Mouse (Mus musculus) activated CD4-positive, CD25-positive, alpha-beta regulatory T cell, adult 4 months (primary cell): ENCODE measurements around the gene Nudt16l1. TPM values are rescaled to one million over a fixed set of nuclear protein-coding genes. Genes with fewer than 3 reads are reported as not detected.
A peak's percentile ranks its signal among the peaks of the same experiment; 100 is the strongest.

Source experiments
- ATAC-seq: one replicate; pipeline ENCODE4 v1.8.0; 2017
- polyA plus RNA-seq, 2 experiments: library from polyadenylated mRNA; unstranded; fragments of 100-300 nt; shearing (Covaris generic); gene quantifications; one replicate each; pipeline ENCODE4 v1.2.1; 2017

Nudt16l1 gene
- polyA plus RNA-seq, 2 experiments from 2014 or later: 86.6 to 90.3 TPM

DNA sequence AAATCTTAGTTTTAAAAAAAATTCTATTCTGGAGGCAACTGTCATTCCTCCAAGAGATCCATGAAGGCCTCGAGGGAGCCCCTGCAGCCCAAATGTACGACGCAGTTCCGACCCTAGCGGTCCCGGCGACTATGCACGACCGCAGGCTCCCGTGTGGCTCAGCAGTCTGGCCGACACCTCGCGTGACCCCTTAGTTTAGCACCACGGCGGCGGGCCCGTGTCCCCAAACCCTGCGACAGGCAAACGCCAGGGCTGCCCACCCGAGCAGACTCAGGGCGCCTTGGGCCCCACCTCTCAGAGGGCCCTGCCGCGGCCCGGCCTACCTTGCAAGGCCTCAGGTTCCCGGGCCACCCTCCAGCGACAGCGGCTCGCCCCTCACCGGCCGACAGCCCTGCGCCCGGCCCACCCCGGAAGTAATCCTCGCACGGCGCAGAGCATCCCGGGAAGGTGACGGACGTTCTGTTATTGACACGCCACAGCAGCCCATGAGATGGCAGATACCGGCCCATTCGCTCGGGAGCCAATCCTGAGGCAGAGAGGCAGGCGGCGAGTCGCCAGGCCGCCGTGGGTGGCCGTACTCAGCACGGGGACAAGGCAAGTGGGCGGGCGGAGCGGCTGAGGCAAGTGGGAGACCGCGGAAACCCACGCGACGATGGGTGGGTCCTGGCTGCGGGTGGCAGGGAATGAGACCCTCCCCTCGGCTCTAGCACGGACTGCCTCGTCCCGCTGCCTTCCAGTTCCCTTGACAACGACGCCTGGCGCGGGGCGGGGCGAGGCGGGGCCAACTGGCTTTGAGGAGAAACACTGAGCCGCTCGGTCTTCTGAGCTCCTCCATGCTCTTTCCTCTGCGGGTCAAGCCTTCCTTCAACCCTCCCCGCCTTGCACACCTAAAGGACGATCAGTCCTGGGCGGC, 25.5 kb downstream of the Nudt16l1 start, which contains the start of gene Anks3:
TSS of gene Anks3 (minus strand) at position 409 of the 913 bp plus-strand sequence.
- ATAC-seq: peak; percentile 94

DNA sequence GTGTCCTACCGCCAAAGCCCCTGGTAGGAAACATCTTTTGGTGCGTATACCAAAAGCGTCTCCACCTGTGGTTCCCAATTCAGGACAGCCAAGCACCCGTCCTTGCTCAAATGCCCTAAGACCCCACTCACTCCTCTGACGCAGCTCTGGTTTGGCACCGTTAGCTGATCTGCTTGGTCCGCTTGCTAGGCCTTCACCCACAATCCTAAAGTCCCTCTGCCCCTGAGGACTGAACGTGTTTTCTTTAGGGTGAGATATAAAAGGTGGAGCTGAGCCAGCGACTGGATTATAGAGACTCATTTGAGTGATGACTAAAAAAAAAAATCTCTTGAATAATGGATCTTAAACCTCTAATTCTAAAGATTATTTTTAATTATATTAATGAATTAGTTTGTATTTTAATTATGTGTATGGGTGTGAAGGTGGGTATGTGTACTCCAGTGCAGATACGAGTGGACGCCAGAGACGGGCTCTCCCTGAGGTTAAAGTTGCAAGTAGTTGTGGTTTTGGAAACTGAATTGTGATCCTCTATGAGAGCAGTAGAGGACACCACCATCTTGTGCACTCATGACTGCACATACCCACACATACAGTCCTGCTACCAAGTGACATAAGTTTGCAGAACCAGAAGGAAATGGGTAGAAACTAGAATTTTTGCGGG, 26.3 kb downstream of the Nudt16l1 start:
- peak; percentile 8 for ATAC-seq

- ATAC-seq: no peak
Observed at GRCm38 (mm10) chr16:4965392-4966129, 27.0 kb downstream of the Nudt16l1 start.

- no peak for ATAC-seq
Observed at GRCm38 (mm10) chr16:4968426-4968825, 29.9 kb downstream of the Nudt16l1 start.

GRCm38 (mm10) chr16:4969055-4969843, 30.7 kb downstream of the Nudt16l1 start:
- no peak for ATAC-seq

- ATAC-seq: no peak
Observed at GRCm38 (mm10) chr16:4971626-4972025, 33.1 kb downstream of the Nudt16l1 start.

DNA sequence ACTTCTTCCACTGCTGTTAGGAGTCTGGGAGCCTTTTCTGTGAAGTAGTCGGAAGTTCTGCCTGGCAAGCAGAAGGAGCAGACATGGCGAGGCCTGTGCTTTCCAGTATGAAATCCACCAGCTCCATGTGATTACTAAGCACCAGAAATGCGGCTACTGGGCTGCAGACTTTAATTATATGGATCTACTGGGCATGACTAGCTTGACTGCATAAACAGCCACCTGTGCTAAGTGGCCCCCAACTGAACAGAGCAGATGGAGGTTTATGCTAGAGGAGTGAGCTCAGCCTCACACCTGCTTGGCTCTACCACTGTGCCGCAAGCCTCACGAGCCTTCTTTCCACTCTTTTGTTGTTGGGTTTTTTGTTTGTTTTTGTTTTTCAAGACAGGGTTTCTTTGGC, 36.0 kb downstream of the Nudt16l1 start:
- no peak for ATAC-seq

DNA sequence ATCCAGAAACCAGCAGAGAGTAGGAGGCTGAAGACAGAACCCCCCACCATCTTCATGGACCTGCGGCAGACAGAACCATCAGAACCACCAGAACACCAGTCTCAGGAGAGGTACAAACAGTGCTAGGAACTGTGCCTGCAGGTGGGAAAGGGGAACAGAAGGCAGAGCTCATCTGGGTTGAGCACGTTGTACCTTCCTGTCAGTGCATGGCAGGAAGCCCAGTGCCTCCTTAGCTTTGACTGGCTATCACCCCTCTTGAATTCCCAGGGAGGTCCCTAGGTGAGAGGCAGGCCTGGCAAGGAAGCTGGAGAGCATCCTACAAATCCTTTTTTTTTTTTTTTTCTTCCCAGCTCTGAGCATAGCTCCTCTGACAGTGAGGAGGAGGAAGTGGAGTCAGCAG, 37.6 kb downstream of the Nudt16l1 start:
- ATAC-seq: no peak

DNA sequence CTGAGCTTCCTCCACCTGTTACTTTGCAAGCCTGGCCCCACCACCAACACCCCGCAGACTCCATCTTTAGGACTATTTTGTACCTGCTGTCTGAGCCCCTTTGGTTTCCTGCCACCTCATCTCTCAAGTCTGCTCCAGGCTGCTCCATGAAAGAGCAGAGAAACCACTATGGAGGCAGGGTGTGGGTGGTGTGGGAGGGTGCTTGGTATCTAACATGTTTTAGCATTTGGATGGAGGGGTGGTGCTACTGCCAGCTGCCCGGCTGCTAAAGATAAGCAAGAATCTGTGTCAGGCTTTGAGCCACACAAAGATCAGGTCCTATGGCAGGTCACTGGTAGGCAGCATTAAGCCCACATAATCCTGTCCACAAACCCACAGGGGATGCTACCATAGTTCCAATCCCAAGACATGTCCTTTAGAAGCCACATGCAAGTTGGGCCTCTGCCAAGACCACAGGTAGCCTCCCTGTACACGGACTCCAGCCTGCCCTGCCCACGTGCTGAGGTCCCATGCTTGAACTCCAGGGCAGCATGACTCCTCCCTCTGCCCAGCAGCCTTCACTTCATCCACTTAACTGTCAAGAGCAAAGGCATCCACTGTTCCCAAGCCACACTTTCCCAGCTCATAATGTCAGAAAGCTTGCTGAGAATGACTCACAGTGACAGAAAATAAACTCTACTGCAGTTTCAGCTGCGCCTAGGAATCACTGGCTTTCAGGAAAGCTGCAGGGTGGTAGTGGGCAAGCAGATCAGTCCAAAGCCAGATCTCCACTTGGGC, 39.9 kb downstream of the Nudt16l1 start:
- no peak for ATAC-seq

DNA sequence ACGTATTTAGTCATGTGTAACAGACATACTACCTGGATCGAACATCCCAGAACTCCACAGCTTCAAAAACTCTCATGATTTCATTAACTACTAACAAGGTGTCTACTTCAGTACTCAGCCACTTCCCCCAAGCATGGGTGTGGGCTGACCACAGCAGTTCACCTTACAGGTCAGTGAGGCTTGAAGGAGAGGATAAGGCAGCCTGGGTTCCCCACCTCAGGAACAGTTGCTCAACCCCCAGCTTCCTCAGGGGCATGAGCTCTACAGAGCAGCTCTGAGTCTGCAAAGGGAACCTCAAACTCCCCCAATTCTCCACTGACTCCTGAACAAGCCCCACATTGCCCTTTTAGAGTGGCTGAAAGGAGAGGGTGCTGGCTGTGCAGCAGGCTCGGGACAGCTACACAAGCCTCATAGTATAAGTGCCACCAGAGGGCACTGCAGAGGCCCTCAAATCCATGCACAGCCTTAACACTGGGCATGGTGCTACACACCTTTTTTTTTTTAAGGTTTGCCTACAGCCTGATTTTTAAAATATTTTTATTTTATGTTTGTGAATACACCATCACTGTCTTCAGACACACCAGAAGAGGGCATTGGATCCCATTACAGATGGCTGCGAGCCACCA, 41.3 kb downstream of the Nudt16l1 start:
- ATAC-seq: peak; percentile 59

DNA sequence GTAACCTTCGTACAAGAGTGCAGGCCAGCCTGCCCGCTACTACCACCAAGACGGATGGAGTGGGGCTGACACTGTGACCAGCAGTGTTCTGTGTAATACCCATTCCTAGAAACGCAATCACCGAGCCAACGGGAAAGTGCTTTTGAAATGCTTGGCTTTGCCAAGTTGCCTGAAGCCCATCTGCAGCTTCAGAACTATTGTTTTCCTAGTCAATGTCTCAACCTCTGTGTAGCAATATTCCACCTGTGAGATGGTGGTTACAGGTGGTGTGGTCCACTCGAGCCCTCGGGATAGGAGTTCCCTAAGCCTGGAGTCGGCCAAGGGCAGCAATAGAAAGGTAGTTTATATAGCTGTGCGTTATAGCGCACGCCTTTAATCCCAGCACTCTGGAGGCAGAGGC, 46.2 kb downstream of the Nudt16l1 start:
- ATAC-seq: no peak

Other genes starting within 250 kb of the Nudt16l1 start
- gene Nmral1, start 219.4 kb upstream of the Nudt16l1 start, polyA plus RNA-seq: 10 to 100 TPM; 17.9 to 18.3 TPM
- gene Hmox2, start 212.4 kb upstream of the Nudt16l1 start, polyA plus RNA-seq: 100 to 1,000 TPM; 121 to 122 TPM
- gene Cdip1, start 148.5 kb upstream of the Nudt16l1 start, polyA plus RNA-seq: 10 to 100 TPM; 27.3 to 27.6 TPM
- gene 4930562C15Rik, start 103.3 kb upstream of the Nudt16l1 start, polyA plus RNA-seq: 1 to 10 TPM in 1 of 2 experiments, under 1 TPM in 1; 0.88 to 1.4 TPM
- 10 to 100 TPM; 26.7 to 26.8 TPM for gene Ubald1, start 58.4 kb upstream of the Nudt16l1 start, polyA plus RNA-seq
- gene Mgrn1, start 52.5 kb upstream of the Nudt16l1 start, polyA plus RNA-seq: 10 to 100 TPM; 25.9 to 33.6 TPM
- gene Anks3, start 25.4 kb downstream of the Nudt16l1 start, polyA plus RNA-seq: 10 to 100 TPM; 29.7 to 31.8 TPM
- gene Sept12, start 59.1 kb downstream of the Nudt16l1 start, polyA plus RNA-seq: not detected
- gene Smim22, start 68.5 kb downstream of the Nudt16l1 start, polyA plus RNA-seq: not detected
- 10 to 100 TPM; 18.5 to 23.5 TPM for gene Rogdi, start 74.8 kb downstream of the Nudt16l1 start, polyA plus RNA-seq
- gene Glyr1, start 111.1 kb downstream of the Nudt16l1 start, polyA plus RNA-seq: 10 to 100 TPM; 66.1 to 82.5 TPM
- 10 to 100 TPM; 28.7 to 41.5 TPM for gene Ubn1, start 111.3 kb downstream of the Nudt16l1 start, polyA plus RNA-seq
- under 1 TPM in 1 of 2 experiments, not detected in 1; 0.17 TPM for gene Ppl, start 193.7 kb downstream of the Nudt16l1 start, polyA plus RNA-seq
- gene Sec14l5, start 208.3 kb downstream of the Nudt16l1 start, polyA plus RNA-seq: not detected